Mouse (Mus musculus): ENCODE results near the gene Foxn3. TPM values are rescaled to one million over a fixed set of nuclear protein-coding genes. Genes with fewer than 3 reads are reported as not detected.

Gene Foxn3
- total and polyA plus RNA-seq, 3 experiments: 9.7 to 26.8 (median 11.0) TPM

DNA sequence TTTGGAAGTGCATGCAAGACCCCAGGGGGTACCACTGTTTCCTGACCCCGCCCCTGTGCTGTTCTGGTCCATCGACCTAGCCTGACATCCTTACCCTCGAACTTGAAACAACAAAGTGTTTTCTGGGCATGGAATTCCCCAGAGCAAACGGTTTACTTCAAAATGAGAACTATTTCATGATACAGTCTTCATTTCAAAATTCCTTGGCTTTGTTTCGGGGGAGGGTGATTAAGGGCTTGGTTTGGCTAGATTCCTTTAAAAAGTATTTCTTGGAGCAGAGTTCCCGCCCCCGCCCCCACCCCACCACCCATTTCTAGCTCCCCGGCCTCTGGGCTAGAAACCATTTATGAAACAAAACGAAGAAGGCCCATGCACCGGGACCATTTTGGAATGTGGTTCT lies 303.2 kb downstream of the Foxn3 start:
- Histone ChIP-seq H3K36me3 (replicated peaks in 1 of 2; ENCODE audit: control insufficient read depth in 1 of 2, insufficient read depth in 1 of 2, low read length in 1 of 2) (peaks cover 0 to 32% of the 10 kb centered on the region in 2 experiments), H3K4me1 (ENCODE audit: control insufficient read depth in 1 of 2, insufficient read depth in 2 of 2) (peaks cover 3 to 44% of the 10 kb centered on the region in 2 experiments; a peak in 2 of 4 replicates), H3K4me3 (replicated peaks in 1 of 3; ENCODE audit: low read depth in 2 of 3, low read length in 2 of 3, poor library complexity in 1 of 3) (no peak overlapping the region), H3K4me2 (ENCODE audit: insufficient read depth, low read depth, poor library complexity, severe bottlenecking) (no peak overlapping the region), H3K27me3 (replicated peaks) (no peaks in the 10 kb centered on the region), H3K9ac (ENCODE audit: insufficient read depth, low read depth) (no peak overlapping the region), H3K27ac (ENCODE audit: insufficient read depth, low read depth) (no peak overlapping the region), H3K9me3 (replicated peaks; ENCODE audit: low read length) (no peaks in the 10 kb centered on the region), H3K79me2 (replicated peaks; ENCODE audit: control insufficient read depth, extremely low read depth, insufficient read depth, poor library complexity, severe bottlenecking) (no peaks in the 10 kb centered on the region)
- in situ Hi-C loops (cut with MboI; ENCODE audit: low pct_ligation_motif_present, low pct_unique_long_range_greater_than_20kb, low sequenced_read_pairs) (no loop called here), dilution Hi-C loops (cut with MboI; ENCODE audit: extremely low pct_ligation_motif_present, extremely low pct_unique_long_range_greater_than_20kb, low sequenced_read_pairs) (no loop called here)
- TF ChIP-seq ELF1 (IDR thresholded peaks at IDR 0.05; ENCODE audit: low read depth, low read length): no peak
- TF ChIP-seq MAX (IDR thresholded peaks at IDR 0.05; ENCODE audit: low read length): no peak
- TF ChIP-seq RAD21 (IDR thresholded peaks at IDR 0.05; ENCODE audit: low read depth, low read length): no peak
- TF ChIP-seq TCF12 (IDR thresholded peaks at IDR 0.05; ENCODE audit: low read depth, low read length): no peak
- DNase-seq (ENCODE audit: extremely low read depth): no peak

- TF ChIP-seq KAT2A (IDR thresholded peaks at IDR 0.05; ENCODE audit: insufficient replicate concordance, low read length) (no peak), MXI1 (IDR thresholded peaks at IDR 0.05; ENCODE audit: low read depth, low read length) (no peak), EP300 (IDR thresholded peaks at IDR 0.05; ENCODE audit: low read length) (no peak), ELF1 (IDR thresholded peaks at IDR 0.05; ENCODE audit: low read depth, low read length) (no peak), ZNF384 (IDR thresholded peaks at IDR 0.05; ENCODE audit: low read depth, low read length) (no peak)
- H3K4me3 ChIP-seq (replicated peaks in 1 of 3; ENCODE audit: low read depth in 2 of 3, low read length in 2 of 3, poor library complexity in 1 of 3): no peak overlapping the region
- dilution Hi-C loops (cut with MboI; ENCODE audit: extremely low pct_ligation_motif_present, extremely low pct_unique_long_range_greater_than_20kb, low sequenced_read_pairs): no loop called here
- H3K27me3 ChIP-seq (replicated peaks): no peaks in the 10 kb centered on the region
- H3K4me2 ChIP-seq (ENCODE audit: insufficient read depth, low read depth, poor library complexity, severe bottlenecking): no peak overlapping the region
- H3K79me2 ChIP-seq (replicated peaks; ENCODE audit: control insufficient read depth, extremely low read depth, insufficient read depth, poor library complexity, severe bottlenecking): no peaks in the 10 kb centered on the region
- H3K9ac ChIP-seq (ENCODE audit: insufficient read depth, low read depth): no peak overlapping the region
- H3K27ac ChIP-seq (ENCODE audit: insufficient read depth, low read depth): no peak overlapping the region
- in situ Hi-C loops (cut with MboI; ENCODE audit: low pct_ligation_motif_present, low pct_unique_long_range_greater_than_20kb, low sequenced_read_pairs): no loop called here
- no peak for DNase-seq (ENCODE audit: extremely low read depth)
- peaks cover 0 to 26% of the 10 kb centered on the region in 2 experiments for H3K36me3 ChIP-seq (replicated peaks in 1 of 2; ENCODE audit: control insufficient read depth in 1 of 2, insufficient read depth in 1 of 2, low read length in 1 of 2)
- H3K9me3 ChIP-seq (replicated peaks; ENCODE audit: low read length): no peaks in the 10 kb centered on the region
- peaks cover 3 to 23% of the 10 kb centered on the region in 2 experiments; a peak in 2 of 4 replicates for H3K4me1 ChIP-seq (ENCODE audit: control insufficient read depth in 1 of 2, insufficient read depth in 2 of 2)
Observed at GRCm38 (mm10) chr12:99257570-99257969, 305.8 kb downstream of the Foxn3 start.

- Histone ChIP-seq H3K27ac (ENCODE audit: insufficient read depth, low read depth) (no peak overlapping the region), H3K4me1 (ENCODE audit: control insufficient read depth in 1 of 2, insufficient read depth in 2 of 2) (peaks cover 3 to 18% of the 10 kb centered on the region in 2 experiments; a peak in 2 of 4 replicates), H3K4me3 (replicated peaks in 1 of 3; ENCODE audit: low read depth in 2 of 3, low read length in 2 of 3, poor library complexity in 1 of 3) (no peak overlapping the region), H3K79me2 (replicated peaks; ENCODE audit: control insufficient read depth, extremely low read depth, insufficient read depth, poor library complexity, severe bottlenecking) (no peaks in the 10 kb centered on the region), H3K27me3 (replicated peaks) (no peaks in the 10 kb centered on the region), H3K36me3 (replicated peaks in 1 of 2; ENCODE audit: control insufficient read depth in 1 of 2, insufficient read depth in 1 of 2, low read length in 1 of 2) (peaks cover 0 to 20% of the 10 kb centered on the region in 2 experiments), H3K9ac (ENCODE audit: insufficient read depth, low read depth) (no peak overlapping the region), H3K4me2 (ENCODE audit: insufficient read depth, low read depth, poor library complexity, severe bottlenecking) (no peak overlapping the region), H3K9me3 (replicated peaks; ENCODE audit: low read length) (no peaks in the 10 kb centered on the region)
- in situ Hi-C loops (cut with MboI; ENCODE audit: low pct_ligation_motif_present, low pct_unique_long_range_greater_than_20kb, low sequenced_read_pairs): no loop called here
- TF ChIP-seq MXI1 (IDR thresholded peaks at IDR 0.05; ENCODE audit: low read depth, low read length) (no peak), SMC3 (IDR thresholded peaks at IDR 0.05; ENCODE audit: low read depth, low read length) (no peak), UBTF (IDR thresholded peaks at IDR 0.05; ENCODE audit: low read depth, low read length) (no peak), CTCF (conservative IDR thresholded peaks at IDR 0.05 in 1 of 2, IDR thresholded peaks at IDR 0.05 in 1 of 2; ENCODE audit: low read depth in 2 of 2, low read length in 2 of 2) (no peak), EP300 (IDR thresholded peaks at IDR 0.05; ENCODE audit: low read length) (no peak), JUND (conservative IDR thresholded peaks at IDR 0.05; ENCODE audit: low read depth, low read length) (no peak), POLR2AphosphoS2 (IDR thresholded peaks at IDR 0.05; ENCODE audit: low read depth, low read length) (no peak), NRF1 (IDR thresholded peaks at IDR 0.05; ENCODE audit: low read depth, low read length) (no peak), JUN (IDR thresholded peaks at IDR 0.05; ENCODE audit: insufficient read depth, low read depth, low read length) (no peak), TBP (conservative IDR thresholded peaks at IDR 0.05; ENCODE audit: low read depth, low read length) (no peak), ZKSCAN1 (IDR thresholded peaks at IDR 0.05; ENCODE audit: borderline replicate concordance, low read depth, low read length) (no peak), NELFE (IDR thresholded peaks at IDR 0.05; ENCODE audit: low read depth, low read length) (no peak), E2F4 (IDR thresholded peaks at IDR 0.05; ENCODE audit: insufficient replicate concordance, low read depth, low read length) (no peak), SIN3A (IDR thresholded peaks at IDR 0.05; ENCODE audit: low read length) (no peak), ZNF384 (IDR thresholded peaks at IDR 0.05; ENCODE audit: low read depth, low read length) (no peak), PAX5 (IDR thresholded peaks at IDR 0.05; ENCODE audit: low read length) (no peak), USF1 (IDR thresholded peaks at IDR 0.05; ENCODE audit: low read depth, low read length) (no peak), MAFK (IDR thresholded peaks at IDR 0.05; ENCODE audit: insufficient replicate concordance, low read length) (no peak), MEF2A (IDR thresholded peaks at IDR 0.05; ENCODE audit: borderline replicate concordance, low read depth, low read length) (no peak), KAT2A (IDR thresholded peaks at IDR 0.05; ENCODE audit: insufficient replicate concordance, low read length) (no peak)
- DNase-seq (ENCODE audit: extremely low read depth): no peak
- dilution Hi-C loops (cut with MboI; ENCODE audit: extremely low pct_ligation_motif_present, extremely low pct_unique_long_range_greater_than_20kb, low sequenced_read_pairs): no loop called here
Observed at GRCm38 (mm10) chr12:99256997-99257396, 306.4 kb downstream of the Foxn3 start.

All from CH12.LX (cell line).